In genomic region chr3:86788711-86789110, GRCm38 (mm10) we compare ENCODE assay signal across 10 mouse cellular contexts.
DNase-seq lines count a peak whose midpoint lies in the region; ATAC-seq and TF ChIP-seq lines count a peak whose summit lies in the region.
"Had no signal": no experiment of that assay in that cellular context is flagged by ENCODE, and none has a peak within 500 bp of the region (broad histone marks: within the 10 kb centered on the region; RNA-seq: fewer than 3 reads in every experiment).

No protein-coding gene starts in this region.

- H3K27me3 ChIP-seq in liver, adult 2 months (ENCODE audit: control insufficient read depth, insufficient read depth, low read length) = no peaks in the 10 kb centered on the region
- H3K27me3 ChIP-seq in liver, embryonic 11.5 days (replicated peaks; ENCODE audit: control insufficient read depth, insufficient read depth, low read length) = no peaks in the 10 kb centered on the region
- no peaks in the 10 kb centered on the region for H3K27me3 ChIP-seq in midbrain, embryonic 16.5 days (ENCODE audit: control insufficient read depth, insufficient read depth, low read depth, low read length)
- H3K27me3 ChIP-seq: embryonic facial prominence, embryonic 15.5 days had no signal

- no peak; the same call in 1 of the 2 replicates for TF ChIP-seq CTCF in liver, adult 2 months (IDR thresholded peaks at IDR 0.05; ENCODE audit: low read depth, low read length)

- intact Hi-C loops in heart, postnatal 14 days (cut with DNase I) = loop anchor here (1.0 to 2.0 kb wide), 2 partner anchors 24 to 188 kb away; no protein-coding TSS in a partner anchor
- intact Hi-C loops in left cerebral cortex, postnatal 10 days (cut with DNase I) = no loop called here

- H3K4me1 ChIP-seq in liver, adult 2 months (ENCODE audit: control insufficient read depth, insufficient read depth, low read length) = peaks cover 5% of the 10 kb centered on the region; the same call in 1 of the 2 replicates
- peaks cover 5% of the 10 kb centered on the region; the same call in 1 of the 2 replicates for H3K4me1 ChIP-seq in liver, embryonic 11.5 days (replicated peaks; ENCODE audit: control insufficient read depth, insufficient read depth, low read length)
- peaks cover 9% of the 10 kb centered on the region for H3K4me1 ChIP-seq in midbrain, embryonic 16.5 days (ENCODE audit: control insufficient read depth, insufficient read depth, low read length)

- no peak overlapping the region for H3K9ac ChIP-seq in liver, adult 2 months (ENCODE audit: low read depth, low read length)
- H3K9ac ChIP-seq in liver, embryonic 11.5 days (ENCODE audit: low read depth, low read length) = no peak overlapping the region
- H3K9ac ChIP-seq in midbrain, embryonic 16.5 days (ENCODE audit: low read depth, low read length) = peak overlapping the region; percentile 43; the same call in 1 of the 2 replicates
- H3K9ac ChIP-seq: embryonic facial prominence, embryonic 15.5 days had no signal

- no peaks in the 10 kb centered on the region for H3K9me3 ChIP-seq in liver, embryonic 11.5 days (ENCODE audit: control insufficient read depth, low read length)
- no peaks in the 10 kb centered on the region for H3K9me3 ChIP-seq in midbrain, embryonic 16.5 days (replicated peaks; ENCODE audit: control insufficient read depth, low read length, poor library complexity, severe bottlenecking)
- H3K9me3 ChIP-seq: embryonic facial prominence, embryonic 15.5 days had no signal

- no peaks in the 10 kb centered on the region for H3K36me3 ChIP-seq in liver, adult 2 months (ENCODE audit: control insufficient read depth, insufficient read depth, low read length)
- no peaks in the 10 kb centered on the region for H3K36me3 ChIP-seq in liver, embryonic 11.5 days (ENCODE audit: control insufficient read depth, insufficient read depth, low read length)
- peaks cover 28% of the 10 kb centered on the region for H3K36me3 ChIP-seq in midbrain, embryonic 16.5 days (ENCODE audit: control insufficient read depth, insufficient read depth, low read length)
- H3K36me3 ChIP-seq: embryonic facial prominence, embryonic 15.5 days had no signal

- 30% methylated on average over 6 of the region's 6 CpGs for WGBS in liver, adult 2 months
- WGBS in liver, embryonic 11.5 days = 51% methylated on average over 6 of the region's 6 CpGs
- WGBS in midbrain, embryonic 16.5 days = 38% methylated on average over 6 of the region's 6 CpGs

- H3K4me3 ChIP-seq in liver, adult 2 months (ENCODE audit: insufficient read depth, low read depth, low read length) = no peak overlapping the region
- H3K4me3 ChIP-seq in liver, embryonic 11.5 days (ENCODE audit: low read depth, low read length) = no peak overlapping the region
- H3K4me3 ChIP-seq in midbrain, embryonic 16.5 days (ENCODE audit: low read depth, low read length) = no peak overlapping the region
- H3K4me3 ChIP-seq: embryonic facial prominence, embryonic 15.5 days had no signal

- DNase-seq in liver, adult 2 months (ENCODE audit: extremely low read depth, low read depth, low spot score) = peak; percentile 61
- no peak for DNase-seq in liver, embryonic 11.5 days (ENCODE audit: low spot score)
- DNase-seq in adrenal gland, adult 2 months = peak; percentile 73
- peak; percentile 83 for DNase-seq in embryo, embryonic 11 days
- peak; percentile 61 to 80 for DNase-seq in heart, postnatal 14 days
- DNase-seq in left cerebral cortex, postnatal 10 days (ENCODE audit: extremely low spot score in 1 of 2, low spot score in 2 of 2) = peak; percentile 73 to 80

- TF ChIP-seq POLR2A in liver, adult 2 months (IDR thresholded peaks at IDR 0.05; ENCODE audit: extremely low read depth, insufficient read depth, low read length) = no peak

- ATAC-seq in liver, embryonic 11.5 days (replicated peaks; ENCODE audit: low FRiP score) = no peak; the same call in 1 of the 2 replicates
- no peak for ATAC-seq in midbrain, embryonic 16.5 days
- ATAC-seq in megakaryocyte, adult 5-6 weeks (ENCODE audit: poor library complexity, severe bottlenecking) = no peak

- H3K4me2 ChIP-seq in liver, embryonic 11.5 days = no peak overlapping the region
- H3K4me2 ChIP-seq in midbrain, embryonic 16.5 days (ENCODE audit: low read length) = no peak overlapping the region
- H3K4me2 ChIP-seq: embryonic facial prominence, embryonic 15.5 days had no signal

- no peak overlapping the region for H3K27ac ChIP-seq in liver, adult 2 months (replicated peaks; ENCODE audit: insufficient read depth, low read depth, low read length)
- no peak overlapping the region for H3K27ac ChIP-seq in liver, embryonic 11.5 days (ENCODE audit: low read depth, low read length)
- peak overlapping the region; percentile 65 for H3K27ac ChIP-seq in midbrain, embryonic 16.5 days (ENCODE audit: low read length)
- H3K27ac ChIP-seq: embryonic facial prominence, embryonic 15.5 days; macrophage had no signal

- no peaks in the 10 kb centered on the region for H3K79me2 ChIP-seq in liver, adult 2 months (ENCODE audit: control insufficient read depth, insufficient read depth, low read length)
